Mouse (Mus musculus) neural tube, embryonic 11.5 days (tissue): ENCODE data around the gene St3gal3. TPM values are rescaled to one million over a fixed set of nuclear protein-coding genes. Genes with fewer than 3 reads are reported as not detected.

ENCODE experiments used
- ATAC-seq: fragments of 200-750 bp; cut with Nextera tagmentation; 2 replicates; pipeline ENCODE4 v1.8.0; 2017; ENCODE audit warnings: moderate number of reproducible peaks, mild to moderate bottlenecking, moderate TSS enrichment, moderate library complexity; ENCODE audit not compliant: insufficient read depth, low FRiP score, low TSS enrichment
- DNase-seq: peaks from one replicate; pipeline ENCODE4 v3.0.0-alpha.2; 2015; ENCODE audit warnings: low spot score
- H3K27ac ChIP-seq: fragments of 300-500 bp; sonication (generic); 2 replicates; pipeline ENCODE4 v1.5.1; 2014; ENCODE audit warnings: low read depth, mild to moderate bottlenecking, low read length
- H3K27me3 ChIP-seq: fragments of 300-500 bp; sonication (generic); 2 replicates; pipeline ENCODE4 v1.6.1; 2014; ENCODE audit warnings: mild to moderate bottlenecking, low read length, mixed read lengths; ENCODE audit not compliant: control insufficient read depth, insufficient read depth
- H3K36me3 ChIP-seq: fragments of 300-500 bp; sonication (generic); 2 replicates; pipeline ENCODE4 v1.6.1; 2014; ENCODE audit warnings: mild to moderate bottlenecking, low read length, moderate library complexity, mixed read lengths; ENCODE audit not compliant: control insufficient read depth, insufficient read depth
- H3K4me1 ChIP-seq: fragments of 300-500 bp; sonication (generic); 2 replicates; pipeline ENCODE4 v1.6.1; 2014; ENCODE audit warnings: low read length, mixed read lengths; ENCODE audit not compliant: control insufficient read depth, insufficient read depth
- H3K4me2 ChIP-seq: fragments of 300-500 bp; sonication (generic); 2 replicates; pipeline ENCODE4 v1.6.1; 2014; ENCODE audit warnings: low read depth, mild to moderate bottlenecking, moderate library complexity
- H3K4me3 ChIP-seq: fragments of 300-500 bp; sonication (generic); 2 replicates; pipeline ENCODE4 v1.5.1; 2014; ENCODE audit warnings: low read depth, low read length
- H3K9ac ChIP-seq: fragments of 300-500 bp; sonication (generic); 2 replicates; pipeline ENCODE4 v1.6.1; 2014; ENCODE audit warnings: mild to moderate bottlenecking, low read length
- H3K9me3 ChIP-seq: fragments of 300-500 bp; sonication (generic); 2 replicates; pipeline ENCODE4 v1.6.1; 2016; ENCODE audit warnings: low read length; ENCODE audit not compliant: control insufficient read depth
- WGBS: fragments of 180-500 bp; shearing (Covaris S2); extraction: QIAGEN DNeasy Blood & Tissue Kit; methylation state at CpG from one replicate; pipeline ENCODE4 v1.1.7; 2014; 5-methylcytosine and 5-hydroxymethylcytosine counted together
- polyA plus RNA-seq: library from polyadenylated mRNA; unstranded; fragments of >200 nt; fragmentation: Nextera tagmentation; extraction: Ambion mirVana; gene quantifications from 2 replicates; pipeline ENCODE4 v1.2.1, GENCODE M21; 2014

The St3gal3 gene
- polyA plus RNA-seq, 1 experiment from 2014 or later, result 5.2 TPM

DNA sequence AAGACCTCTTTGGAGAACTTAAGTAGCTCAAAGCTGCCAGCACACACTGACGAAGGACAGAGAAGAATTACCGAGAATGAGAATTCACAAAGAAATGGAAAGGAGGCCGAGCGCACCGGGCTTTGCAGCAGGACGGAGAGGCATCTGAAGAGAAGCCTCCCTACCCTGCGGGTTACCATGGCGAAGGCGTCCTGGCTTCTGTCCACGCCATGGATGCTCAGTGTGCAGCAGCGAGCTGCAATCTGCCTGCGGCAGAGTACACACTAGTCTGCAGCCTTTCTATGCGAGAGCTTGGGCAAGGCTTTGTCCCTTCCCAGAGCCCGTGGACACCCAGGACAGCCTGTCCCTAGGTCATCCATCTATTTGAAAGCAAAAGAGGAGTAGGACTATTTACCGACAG lies 21.8 kb upstream of the St3gal3 start:
- Histone ChIP-seq H3K27ac (no peak overlapping the region), H3K9me3 (no peaks in the 10 kb centered on the region), H3K27me3 (no peaks in the 10 kb centered on the region), H3K9ac (no peak overlapping the region), H3K4me2 (no peak overlapping the region), H3K4me1 (no peaks in the 10 kb centered on the region), H3K4me3 (no peak overlapping the region), H3K36me3 (peaks cover 47% of the 10 kb centered on the region)
- WGBS, result 91% methylated on average over 15 of the region's 15 CpGs
- DNase-seq (no peak), ATAC-seq (no peak)

DNA sequence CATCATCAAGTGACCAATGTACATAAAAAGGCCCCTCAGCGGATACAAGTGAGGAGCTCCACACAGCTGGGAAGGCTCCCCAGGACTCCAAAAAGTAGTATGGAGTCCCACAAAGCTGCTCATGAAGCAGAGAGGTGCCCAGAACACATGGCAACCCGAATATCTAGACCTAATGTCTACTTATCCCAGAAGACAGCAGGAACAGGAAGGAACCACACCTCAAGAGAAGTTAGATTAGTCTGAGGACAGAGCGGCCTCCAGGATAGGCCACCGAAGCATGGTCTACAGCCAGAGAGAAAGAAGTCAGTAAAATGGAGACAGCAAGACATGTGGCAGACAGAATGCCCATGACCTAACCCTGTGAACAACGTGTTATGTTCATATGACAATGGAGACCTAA lies 20.2 kb upstream of the St3gal3 start:
- H3K9me3 ChIP-seq, result no peaks in the 10 kb centered on the region
- no peaks in the 10 kb centered on the region for H3K27me3 ChIP-seq
- no peaks in the 10 kb centered on the region for H3K4me1 ChIP-seq
- H3K27ac ChIP-seq, result no peak overlapping the region
- H3K36me3 ChIP-seq, result peaks cover 31% of the 10 kb centered on the region
- no peak overlapping the region for H3K9ac ChIP-seq
- DNase-seq, result no peak
- ATAC-seq, result no peak
- WGBS, result 94% methylated on average over 5 of the region's 5 CpGs
- no peak overlapping the region for H3K4me3 ChIP-seq
- H3K4me2 ChIP-seq, result no peak overlapping the region

DNA sequence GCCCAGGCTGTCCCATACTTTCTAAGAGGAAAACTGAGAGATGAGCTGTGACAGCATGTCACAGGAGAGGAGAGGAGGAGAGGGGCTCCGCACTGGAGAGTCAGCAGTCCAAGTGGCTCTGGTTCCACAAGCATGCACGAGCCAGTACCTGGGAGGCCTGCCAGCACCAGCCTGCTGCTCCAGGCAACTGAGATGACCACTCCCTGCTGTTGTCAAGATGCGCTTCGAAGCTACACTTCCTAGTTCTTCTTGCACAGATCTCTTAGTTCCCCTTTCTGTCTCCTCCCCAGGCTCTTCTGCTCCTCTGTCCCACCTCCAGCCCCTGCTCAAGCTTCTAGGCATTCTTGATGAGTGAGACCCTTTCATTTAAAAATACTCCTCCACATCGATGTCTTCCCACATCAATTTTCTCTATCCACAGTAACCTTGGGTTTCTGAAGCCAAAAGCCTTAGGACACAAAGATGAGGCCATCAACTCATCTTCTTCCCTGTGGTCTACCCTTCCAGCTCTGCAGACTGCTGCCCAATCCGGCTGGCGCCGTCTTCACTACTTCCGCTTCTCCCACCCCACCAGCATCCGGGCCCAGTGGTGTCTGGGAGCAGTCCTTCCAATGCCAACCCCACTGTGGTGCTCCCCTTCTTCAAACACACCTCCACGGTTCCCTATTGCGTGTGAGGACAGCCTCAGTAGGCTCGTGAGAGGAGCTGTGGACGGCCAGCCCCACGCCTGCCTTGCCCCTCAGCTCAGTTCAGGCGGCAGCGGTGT lies 17.5 kb upstream of the St3gal3 start:
- Histone ChIP-seq H3K9me3 (no peaks in the 10 kb centered on the region), H3K4me1 (no peaks in the 10 kb centered on the region), H3K9ac (no peak overlapping the region), H3K27me3 (no peaks in the 10 kb centered on the region), H3K4me2 (no peak overlapping the region), H3K4me3 (no peak overlapping the region), H3K36me3 (peaks cover 29% of the 10 kb centered on the region), H3K27ac (no peak overlapping the region)
- WGBS, result 95% methylated on average over 17 of the region's 17 CpGs
- ATAC-seq, result no peak
- DNase-seq, result no peak

DNA sequence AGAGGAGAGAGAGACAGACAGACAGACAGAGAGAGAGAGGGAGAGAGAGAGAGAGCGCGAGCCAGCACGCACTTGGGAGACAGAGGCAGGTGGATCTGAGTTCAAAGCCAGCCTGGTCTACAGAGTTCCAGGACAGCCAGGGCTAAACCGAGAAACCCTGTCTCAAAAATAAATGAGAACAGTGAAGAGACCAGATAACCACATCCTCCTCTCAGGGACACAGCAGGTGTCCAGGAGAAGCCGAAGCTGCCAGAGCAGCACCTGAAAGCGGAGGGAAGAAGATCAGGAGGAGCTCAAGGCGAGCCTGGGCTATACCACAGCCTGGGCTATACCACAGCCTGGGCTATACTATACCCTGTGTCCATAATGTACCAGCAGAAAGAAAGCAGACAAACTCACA lies 16.1 kb upstream of the St3gal3 start:
- 95% methylated on average over 7 of the region's 7 CpGs for WGBS
- no peaks in the 10 kb centered on the region for H3K4me1 ChIP-seq
- ATAC-seq, result no peak

DNA sequence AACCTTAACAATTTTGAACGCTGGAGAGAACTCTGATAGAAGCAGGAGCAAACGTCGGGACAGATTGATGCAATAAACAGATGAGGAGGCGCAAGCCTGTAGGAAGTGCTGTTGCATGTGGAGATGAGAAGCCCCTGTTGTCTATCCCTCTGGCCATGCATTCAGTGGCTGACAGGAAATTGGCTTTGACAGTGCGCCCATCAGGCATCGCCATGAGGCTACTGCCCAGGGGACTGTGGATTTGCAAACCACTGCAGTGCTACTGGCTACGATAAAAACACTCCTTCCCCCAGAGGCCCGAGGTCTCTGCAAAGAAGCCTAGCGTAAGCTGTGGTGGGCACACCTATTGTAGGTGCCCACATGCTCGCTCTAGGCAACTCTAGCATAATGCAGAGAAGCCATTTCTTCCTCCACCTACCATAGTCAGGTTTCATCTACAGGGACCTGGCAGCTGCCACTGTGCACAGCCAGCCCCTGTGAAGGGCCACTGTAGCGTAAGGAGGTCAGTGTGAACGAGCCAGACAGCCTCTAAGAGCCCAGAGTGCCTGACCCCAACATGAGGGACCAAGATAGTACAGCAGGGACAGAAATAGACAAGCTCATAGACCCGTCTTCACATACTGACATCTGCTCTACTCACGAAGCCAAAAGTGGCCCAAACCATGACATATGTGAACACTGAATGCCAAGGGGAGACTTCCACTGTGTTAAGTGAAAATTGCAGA lies 15.4 kb upstream of the St3gal3 start:
- Histone ChIP-seq H3K27me3 (no peaks in the 10 kb centered on the region), H3K4me1 (no peaks in the 10 kb centered on the region), H3K4me3 (no peak overlapping the region), H3K9me3 (no peaks in the 10 kb centered on the region), H3K27ac (no peak overlapping the region), H3K4me2 (no peak overlapping the region), H3K36me3 (peaks cover 39% of the 10 kb centered on the region), H3K9ac (no peak overlapping the region)
- ATAC-seq (no peak), DNase-seq (no peak)
- WGBS, result 90% methylated on average over 14 of the region's 14 CpGs

More for the DNA sequence above, 16.1 kb upstream of the St3gal3 start:
- Histone ChIP-seq H3K9me3 (no peaks in the 10 kb centered on the region), H3K27me3 (no peaks in the 10 kb centered on the region), H3K4me2 (no peak overlapping the region), H3K4me3 (no peak overlapping the region), H3K27ac (no peak overlapping the region), H3K9ac (no peak overlapping the region), H3K36me3 (peaks cover 37% of the 10 kb centered on the region)
- no peak for DNase-seq

DNA sequence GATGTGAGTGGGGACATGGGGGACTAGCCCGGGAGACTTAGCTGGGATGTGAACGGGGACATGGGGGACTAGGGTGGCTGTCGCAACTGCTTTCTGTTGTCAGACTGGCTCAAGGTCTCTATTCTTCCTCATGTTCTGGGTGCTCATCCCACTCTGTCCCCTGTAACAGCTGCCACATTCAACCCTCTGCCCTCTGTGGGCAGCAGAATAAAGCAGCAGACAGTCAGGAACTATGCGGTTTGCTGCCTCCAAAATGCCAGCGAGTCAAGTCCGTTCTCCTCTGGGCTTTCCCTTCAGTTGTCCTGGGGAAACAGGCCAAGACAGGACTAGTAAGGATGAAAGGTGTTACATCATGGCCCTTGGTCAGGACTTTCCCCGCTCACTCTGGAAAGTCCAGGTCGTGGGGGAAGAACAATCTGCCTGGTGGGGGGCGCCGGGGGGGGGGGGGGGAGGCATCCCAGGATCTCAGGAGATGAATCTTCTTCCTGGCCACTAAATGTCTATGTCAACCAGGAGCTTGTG lies 14.4 kb upstream of the St3gal3 start:
- Histone ChIP-seq H3K4me1 (no peaks in the 10 kb centered on the region), H3K9me3 (no peaks in the 10 kb centered on the region), H3K4me3 (no peak overlapping the region), H3K27me3 (no peaks in the 10 kb centered on the region), H3K36me3 (peaks cover 43% of the 10 kb centered on the region), H3K4me2 (no peak overlapping the region), H3K27ac (no peak overlapping the region), H3K9ac (no peak overlapping the region)
- no peak for ATAC-seq
- WGBS, result 94% methylated on average over 10 of the region's 10 CpGs
- no peak for DNase-seq

DNA sequence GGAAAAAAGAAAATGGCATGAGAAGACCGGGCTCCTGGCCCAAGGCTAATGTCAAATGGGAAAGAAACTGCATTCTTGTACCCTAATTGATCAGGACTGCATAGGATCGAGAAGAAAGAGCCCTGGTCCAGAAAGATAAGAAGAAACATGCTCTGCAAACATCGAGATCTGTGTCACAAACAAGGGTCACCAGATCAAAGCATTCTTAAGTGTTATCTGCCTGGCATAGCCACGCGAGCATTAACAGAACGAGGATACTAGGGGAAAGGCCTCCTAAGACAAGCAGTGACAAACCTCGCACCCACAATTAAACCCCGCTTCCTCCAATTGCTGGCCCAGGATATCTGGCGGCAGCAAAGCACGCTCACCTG lies 13.6 kb upstream of the St3gal3 start:
- Histone ChIP-seq H3K27ac (no peak overlapping the region), H3K4me1 (no peaks in the 10 kb centered on the region), H3K4me3 (no peak overlapping the region), H3K9me3 (no peaks in the 10 kb centered on the region), H3K27me3 (no peaks in the 10 kb centered on the region), H3K4me2 (no peak overlapping the region), H3K36me3 (peaks cover 51% of the 10 kb centered on the region), H3K9ac (no peak overlapping the region)
- ATAC-seq (no peak), DNase-seq (no peak)
- WGBS, result 87% methylated on average over 10 of the region's 10 CpGs

DNA sequence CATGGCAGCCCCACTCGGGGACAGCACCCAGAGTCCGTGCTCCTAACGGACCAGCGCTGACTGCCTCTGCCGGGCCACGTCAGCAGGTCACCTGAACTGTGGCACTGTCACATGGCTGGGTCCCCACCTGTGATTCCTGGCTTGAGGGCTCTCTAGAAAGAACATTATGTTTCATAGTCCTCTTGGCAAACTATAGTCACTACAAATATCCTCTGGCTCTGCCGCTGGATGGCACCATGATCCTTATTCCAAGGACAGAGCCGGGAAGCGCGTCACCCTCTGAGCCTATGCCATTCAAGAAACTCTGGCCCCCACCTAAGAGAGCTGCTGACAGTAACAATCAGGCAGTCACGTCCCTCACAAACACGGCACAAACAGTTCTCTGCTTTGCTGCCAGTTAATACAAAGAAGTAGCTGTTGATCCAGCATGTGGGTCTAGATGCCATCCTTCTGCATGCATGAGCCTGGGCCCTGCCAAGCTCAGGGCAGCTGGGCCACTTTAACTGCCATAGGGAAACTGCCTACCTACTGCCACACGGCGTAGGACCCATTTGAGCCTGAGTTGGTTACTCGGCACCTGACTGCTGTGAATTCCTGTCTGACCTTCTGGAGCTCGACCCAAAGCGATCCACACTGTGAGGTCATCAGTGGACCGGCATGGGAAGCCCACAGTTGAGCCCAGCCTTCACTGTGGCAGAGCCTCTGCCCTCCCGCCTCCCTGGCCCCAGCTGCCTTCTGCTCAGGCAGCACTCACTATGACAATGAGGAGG lies 13.0 kb upstream of the St3gal3 start:
- H3K4me1 ChIP-seq, result no peaks in the 10 kb centered on the region
- no peaks in the 10 kb centered on the region for H3K9me3 ChIP-seq
- ATAC-seq (no peak), DNase-seq (no peak)
- WGBS, result 96% methylated on average over 19 of the region's 19 CpGs
- peaks cover 52% of the 10 kb centered on the region for H3K36me3 ChIP-seq
- no peak overlapping the region for H3K9ac ChIP-seq
- no peaks in the 10 kb centered on the region for H3K27me3 ChIP-seq
- no peak overlapping the region for H3K4me2 ChIP-seq
- H3K27ac ChIP-seq, result no peak overlapping the region
- no peak overlapping the region for H3K4me3 ChIP-seq
